In the genomic region with DNA sequence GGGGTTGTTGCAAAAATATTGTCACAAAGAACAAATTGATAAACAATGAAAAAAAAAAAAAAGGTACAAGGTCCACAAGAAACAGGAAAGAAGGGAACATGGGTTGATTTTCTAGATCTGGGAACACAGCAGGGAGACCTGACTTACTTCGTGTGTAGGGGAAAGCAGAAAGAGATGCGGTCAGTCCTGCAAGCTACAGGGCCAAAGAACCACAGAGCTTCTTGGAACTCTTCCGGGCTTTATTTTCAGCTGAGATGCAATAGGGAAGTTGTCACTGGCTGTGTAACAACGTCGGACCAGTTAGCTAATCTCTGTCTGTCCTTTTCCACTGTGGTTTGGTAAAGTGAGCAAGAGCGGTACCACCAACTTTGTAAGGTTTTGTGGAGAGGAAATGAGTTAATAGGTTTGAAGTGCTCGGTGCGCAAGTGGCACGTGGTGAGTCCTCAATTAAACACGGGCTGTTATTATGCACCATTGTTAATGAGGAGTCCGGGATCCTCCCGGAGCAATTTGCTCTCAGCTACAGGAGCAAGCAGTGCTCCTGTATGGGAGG, we compare ENCODE assay signal across 15 mouse cellular contexts. TPM values are rescaled to one million over a fixed set of nuclear protein-coding genes. Genes with fewer than 3 reads are reported as not detected.
DNase-seq lines count a peak whose midpoint lies in the region; ATAC-seq and TF ChIP-seq lines count a peak whose summit lies in the region.
"Had no signal": no experiment of that assay in that cellular context is flagged by ENCODE, and none has a peak within 500 bp of the region (broad histone marks: within the 10 kb centered on the region; RNA-seq: fewer than 3 reads in every experiment).

No protein-coding gene starts in this region.

- WGBS in heart, adult 2 months = 60% methylated on average over 12 of the region's 12 CpGs
- 73% methylated on average over 12 of the region's 12 CpGs for WGBS in heart, embryonic 10.5 days

- peaks cover 9% of the 10 kb centered on the region for H3K79me2 ChIP-seq in heart, adult 2 months (replicated peaks; ENCODE audit: control insufficient read depth, insufficient read depth, low read length)

- no peaks in the 10 kb centered on the region for H3K9me3 ChIP-seq in heart, embryonic 10.5 days
- H3K9me3 ChIP-seq: forebrain, embryonic 10.5 days; heart, embryonic 13.5 days; neural tube, embryonic 15.5 days had no signal

- H3K36me3 ChIP-seq in heart, adult 2 months (ENCODE audit: control insufficient read depth, insufficient read depth, low read length) = no peaks in the 10 kb centered on the region
- H3K36me3 ChIP-seq in heart, embryonic 10.5 days = peaks cover 8% of the 10 kb centered on the region; the same call in 1 of the 2 replicates
- H3K36me3 ChIP-seq: neural tube, embryonic 15.5 days had no signal

- TF ChIP-seq POLR2A in heart, adult 2 months (IDR thresholded peaks at IDR 0.05; ENCODE audit: insufficient read depth, low read depth, low read length) = 0 out of 2 replicates have a peak, but pooled peaks have one; percentile 14

- H3K27me3 ChIP-seq in heart, adult 2 months (ENCODE audit: control insufficient read depth, insufficient read depth, low read length) = no peaks in the 10 kb centered on the region
- H3K27me3 ChIP-seq in heart, embryonic 10.5 days (ENCODE audit: insufficient read depth, poor library complexity, severe bottlenecking) = no peaks in the 10 kb centered on the region
- H3K27me3 ChIP-seq: heart, embryonic 13.5 days; neural tube, embryonic 15.5 days had no signal

- peak in 1 of 2 experiments; percentile 42 for DNase-seq in heart, adult 2 months
- DNase-seq in heart, embryonic 10.5 days (ENCODE audit: low spot score) = no peak
- DNase-seq in 416B (ENCODE audit: low read depth) = peak; percentile 98
- peak; percentile 66 for DNase-seq in c-Kit-positive CD71-negative TER-119-negative erythroid progenitor cells, embryonic 14.5 days (ENCODE audit: low read depth)
- DNase-seq in layer of hippocampus, adult 9-10 months (ENCODE audit: low spot score) = no peak
- DNase-seq in cerebellum, postnatal 36 days = no peak
- no peak for DNase-seq in gastrocnemius, adult 8-10 months (ENCODE audit: low spot score in 2 of 2)
- DNase-seq: cerebellum, postnatal 10 days; kidney, postnatal 10 days had no signal

- TF ChIP-seq EP300 in heart, adult 2 months (IDR thresholded peaks at IDR 0.05; ENCODE audit: insufficient read depth, low read depth, low read length) = no peak

- intact Hi-C loops in heart, adult 2 months (cut with DNase I) = loop anchor here (5.0 kb wide), 2 partner anchors 59 to 109 kb away; a partner anchor contains a TSS

- no peak overlapping the region for H3K4me3 ChIP-seq in heart, adult 2 months
- no peak overlapping the region for H3K4me3 ChIP-seq in heart, embryonic 10.5 days

- peak overlapping the region; percentile 13; the same call in 1 of the 2 replicates for H3K27ac ChIP-seq in heart, adult 2 months
- no peak overlapping the region for H3K27ac ChIP-seq in heart, embryonic 10.5 days
- H3K27ac ChIP-seq: heart, embryonic 13.5 days; liver, embryonic 14.5 days; neural tube, embryonic 15.5 days had no signal

- H3K4me1 ChIP-seq in heart, adult 2 months (ENCODE audit: control insufficient read depth, insufficient read depth, low read length) = peaks cover 18% of the 10 kb centered on the region
- H3K4me1 ChIP-seq in heart, embryonic 10.5 days = peaks cover 47% of the 10 kb centered on the region

- no peak overlapping the region for H3K9ac ChIP-seq in heart, adult 2 months (ENCODE audit: low read depth, low read length)
- H3K9ac ChIP-seq: liver, embryonic 14.5 days; neural tube, embryonic 15.5 days had no signal

- no peak for TF ChIP-seq CTCF in heart, adult 2 months (IDR thresholded peaks at IDR 0.05)

- peak; percentile 68 for ATAC-seq in megakaryocyte, adult 5-6 weeks (ENCODE audit: poor library complexity, severe bottlenecking)

RNA-seq across cellular contexts. Expression of a gene that starts 6.8 kb away (rescaled TPM):
- total RNA-seq in heart, adult 2 months (2021) = 10 to 100 TPM; 23.3 to 29.7 TPM
- polyA plus RNA-seq in heart, adult 2 months (2012; rRNA removed) = 19.4 and 20.6 TPM in 2 replicates
- polyA plus RNA-seq in heart, embryonic 10.5 days (2016; fragmentation: Nextera tagmentation; extraction: Ambion mirVana) = 17.2 and 26.0 TPM in 2 replicates
- 88.6 and 96.7 TPM in 2 replicates for total RNA-seq in megakaryocyte, adult 5-6 weeks (2015)
- total RNA-seq in megakaryocyte, adult 5-6 weeks (2017) = 230 and 282 TPM in 2 replicates
- 10 to 100 TPM in 1 of 4 experiments, 1 to 10 TPM in 3; 8.0 to 10.5 (median 8.8) TPM for total RNA-seq in gastrocnemius, adult 8-10 months (2022)

RNA-seq across cellular contexts. Expression of a gene that starts 26.1 kb away (rescaled TPM):
- total RNA-seq in heart, adult 2 months (2021) = not detected
- 0.20 TPM in 1 of 2 replicates, not detected in the other for polyA plus RNA-seq in heart, adult 2 months (2012; rRNA removed)
- polyA plus RNA-seq in heart, embryonic 10.5 days (2016; fragmentation: Nextera tagmentation; extraction: Ambion mirVana) = not detected in 2 replicates
- not detected in 2 replicates for total RNA-seq in megakaryocyte, adult 5-6 weeks (2015)
- total RNA-seq in megakaryocyte, adult 5-6 weeks (2017) = not detected in 2 replicates
- total RNA-seq in gastrocnemius, adult 8-10 months (2022) = not detected
- polyA plus RNA-seq: forebrain, embryonic 10.5 days; heart, embryonic 13.5 days; liver, embryonic 14.5 days; neural tube, embryonic 15.5 days had no signal

RNA-seq across cellular contexts. Expression of a gene that starts 36.9 kb away (rescaled TPM):
- not detected for total RNA-seq in heart, adult 2 months (2021)
- 1.00 TPM in 1 of 2 replicates, not detected in the other for polyA plus RNA-seq in heart, adult 2 months (2012; rRNA removed)
- polyA plus RNA-seq in heart, embryonic 10.5 days (2016; fragmentation: Nextera tagmentation; extraction: Ambion mirVana) = not detected in 2 replicates
- not detected in 2 replicates for total RNA-seq in megakaryocyte, adult 5-6 weeks (2015)
- total RNA-seq in megakaryocyte, adult 5-6 weeks (2017) = not detected in 2 replicates
- total RNA-seq in gastrocnemius, adult 8-10 months (2022) = not detected
- polyA plus RNA-seq: C2C12; forebrain, embryonic 10.5 days; heart, embryonic 13.5 days; neural tube, embryonic 15.5 days had no signal

RNA-seq across cellular contexts. Expression of a gene that starts 40.5 kb away (rescaled TPM):
- not detected for total RNA-seq in heart, adult 2 months (2021)
- not detected in 2 replicates for polyA plus RNA-seq in heart, adult 2 months (2012; rRNA removed)
- 0.15 TPM in 1 of 2 replicates, not detected in the other for polyA plus RNA-seq in heart, embryonic 10.5 days (2016; fragmentation: Nextera tagmentation; extraction: Ambion mirVana)
- total RNA-seq in megakaryocyte, adult 5-6 weeks (2015) = not detected in 2 replicates
- total RNA-seq in megakaryocyte, adult 5-6 weeks (2017) = not detected in 2 replicates
- not detected for total RNA-seq in gastrocnemius, adult 8-10 months (2022)
- polyA plus RNA-seq: heart, embryonic 13.5 days; liver, embryonic 14.5 days had no signal

RNA-seq across cellular contexts. Expression of a gene that starts 41.1 kb away (rescaled TPM):
- under 1 TPM; 0.09 to 0.13 TPM for total RNA-seq in heart, adult 2 months (2021)
- 0.20 and 0.78 TPM in 2 replicates for polyA plus RNA-seq in heart, adult 2 months (2012; rRNA removed)
- polyA plus RNA-seq in heart, embryonic 10.5 days (2016; fragmentation: Nextera tagmentation; extraction: Ambion mirVana) = 0.05 TPM in 1 of 2 replicates, not detected in the other
- total RNA-seq in megakaryocyte, adult 5-6 weeks (2015) = not detected in 2 replicates
- not detected in 2 replicates for total RNA-seq in megakaryocyte, adult 5-6 weeks (2017)
- total RNA-seq in gastrocnemius, adult 8-10 months (2022) = under 1 TPM; 0.41 to 0.60 (median 0.52) TPM
- polyA plus RNA-seq: heart, embryonic 13.5 days had no signal

Comparison
In these comparisons a context has a peak if more than half of its experiments do, and no peak if none do; other contexts are left out.
1. DNase-seq: peak in 416B (single experiment) and c-Kit-positive CD71-negative TER-119-negative erythroid progenitor cells, embryonic 14.5 days (single experiment); none in heart, embryonic 10.5 days (single experiment), layer of hippocampus, adult 9-10 months (single experiment), cerebellum, postnatal 36 days (0 of 2) and gastrocnemius, adult 8-10 months (0 of 2).